Mouse (Mus musculus): ENCODE measurements around the gene Slc43a2. TPM values are rescaled to one million over a fixed set of nuclear protein-coding genes. Genes with fewer than 3 reads are reported as not detected.

Gene Slc43a2
- polyA plus RNA-seq, 1 experiment from 2014 or later = 12.1 TPM

Small RNA genes within 50 kb of the gene (microRNA-seq; reads per million reads assigned to microRNA genes)
- gene Mir3971 = not detected

Other genes starting within 250 kb of the Slc43a2 start
- 67.0 and 71.6 TPM in 2 replicates for gene Rpa1, start 183.4 kb upstream of the Slc43a2 start, polyA plus RNA-seq (2015; fragmentation: Nextera tagmentation; extraction: Ambion mirVana)
- gene Smyd4, start 183.3 kb upstream of the Slc43a2 start, polyA plus RNA-seq (2015; fragmentation: Nextera tagmentation; extraction: Ambion mirVana) = 17.0 and 17.4 TPM in 2 replicates
- gene Serpinf1, start 109.0 kb upstream of the Slc43a2 start, polyA plus RNA-seq (2015; fragmentation: Nextera tagmentation; extraction: Ambion mirVana) = 21.4 and 27.2 TPM in 2 replicates
- 0.22 TPM in 1 of 2 replicates, not detected in the other for gene Serpinf2, start 92.1 kb upstream of the Slc43a2 start, polyA plus RNA-seq (2015; fragmentation: Nextera tagmentation; extraction: Ambion mirVana)
- gene Wdr81, start 77.0 kb upstream of the Slc43a2 start, polyA plus RNA-seq (2015; fragmentation: Nextera tagmentation; extraction: Ambion mirVana) = 7.7 and 8.2 TPM in 2 replicates
- gene Tlcd2, start 70.0 kb upstream of the Slc43a2 start, polyA plus RNA-seq (2015; fragmentation: Nextera tagmentation; extraction: Ambion mirVana) = 0.95 and 1.3 TPM in 2 replicates
- gene Prpf8, start 44.9 kb upstream of the Slc43a2 start, polyA plus RNA-seq (2015; fragmentation: Nextera tagmentation; extraction: Ambion mirVana) = 55.0 and 58.3 TPM in 2 replicates
- gene Rilp, start 21.6 kb upstream of the Slc43a2 start, polyA plus RNA-seq (2015; fragmentation: Nextera tagmentation; extraction: Ambion mirVana) = 0.71 and 0.72 TPM in 2 replicates
- 3.1 and 3.3 TPM in 2 replicates for gene Scarf1, start 18.2 kb upstream of the Slc43a2 start, polyA plus RNA-seq (2015; fragmentation: Nextera tagmentation; extraction: Ambion mirVana)
- gene Pitpna, start 56.4 kb downstream of the Slc43a2 start, polyA plus RNA-seq (2015; fragmentation: Nextera tagmentation; extraction: Ambion mirVana) = 92.4 and 97.7 TPM in 2 replicates
- 47.2 and 47.4 TPM in 2 replicates for gene Inpp5k, start 99.3 kb downstream of the Slc43a2 start, polyA plus RNA-seq (2015; fragmentation: Nextera tagmentation; extraction: Ambion mirVana)
- gene Myo1c, start 118.8 kb downstream of the Slc43a2 start, polyA plus RNA-seq (2015; fragmentation: Nextera tagmentation; extraction: Ambion mirVana) = 9.2 and 11.1 TPM in 2 replicates
- gene Crk, start 147.6 kb downstream of the Slc43a2 start, polyA plus RNA-seq (2015; fragmentation: Nextera tagmentation; extraction: Ambion mirVana) = 125 and 131 TPM in 2 replicates
- 1,361 and 1,417 TPM in 2 replicates for gene Ywhae, start 201.2 kb downstream of the Slc43a2 start, polyA plus RNA-seq (2015; fragmentation: Nextera tagmentation; extraction: Ambion mirVana)

Measured in forebrain, embryonic 15.5 days (tissue).